Mouse (Mus musculus) heart, embryonic 15.5 days (tissue): ENCODE measurements at regions not wholly inside any gene's neighbourhood (a gene's known extent, or its start where the extent isn't known, plus 50 kb on each side); places are given as distances from the start of the nearest gene placed in this dataset.

Experiments used
- ATAC-seq: fragments of 200-750 bp; cut with Nextera tagmentation; replicated peaks from 2 replicates; pipeline ENCODE4 v1.8.0; 2017; ENCODE audit warnings: low read depth, moderate TSS enrichment; ENCODE audit not compliant: insufficient number of reproducible peaks, insufficient read depth, low FRiP score
- H3K27ac ChIP-seq: fragments of 300-500 bp; sonication (generic); 2 replicates; pipeline ENCODE4 v1.5.1; 2015; ENCODE audit warnings: mild to moderate bottlenecking, inconsistent platforms
- H3K27me3 ChIP-seq: fragments of 300-500 bp; sonication (generic); 2 replicates; pipeline ENCODE4 v1.6.1; 2015; ENCODE audit warnings: inconsistent platforms
- H3K36me3 ChIP-seq: fragments of 300-500 bp; sonication (generic); 2 replicates; pipeline ENCODE4 v1.6.1; 2015; ENCODE audit warnings: mild to moderate bottlenecking, inconsistent platforms
- H3K4me1 ChIP-seq: fragments of 300-500 bp; sonication (generic); replicated peaks from 2 replicates; pipeline ENCODE4 v1.6.1; 2015; ENCODE audit warnings: inconsistent platforms
- H3K4me2 ChIP-seq: fragments of 300-500 bp; sonication (generic); 2 replicates; pipeline ENCODE4 v1.6.1; 2015; ENCODE audit warnings: inconsistent platforms, mild to moderate bottlenecking, moderate library complexity
- H3K4me3 ChIP-seq: fragments of 300-500 bp; sonication (generic); 2 replicates; pipeline ENCODE4 v1.5.1; 2015; ENCODE audit warnings: mild to moderate bottlenecking, inconsistent platforms
- H3K9ac ChIP-seq: fragments of 300-500 bp; sonication (generic); 2 replicates; pipeline ENCODE4 v1.6.1; 2015; ENCODE audit warnings: mild to moderate bottlenecking, inconsistent platforms
- H3K9me3 ChIP-seq: fragments of 300-500 bp; sonication (generic); replicated peaks from 2 replicates; pipeline ENCODE4 v1.6.1; 2016; ENCODE audit warnings: inconsistent platforms
- WGBS: fragments of 180-500 bp; shearing (Covaris S2); methylation state at CpG from one replicate; pipeline ENCODE4 v1.1.7; 2015; ENCODE audit warnings: mixed read lengths; 5-methylcytosine and 5-hydroxymethylcytosine counted together

GRCm38 (mm10) chr8:56767034-56767433 is 216.1 kb downstream of the Fbxo8 start:
- H3K9ac ChIP-seq = no peak overlapping the region
- ATAC-seq = no peak
- no peak overlapping the region for H3K4me2 ChIP-seq
- H3K36me3 ChIP-seq = no peaks in the 10 kb centered on the region
- no peaks in the 10 kb centered on the region for H3K9me3 ChIP-seq
- H3K27me3 ChIP-seq = no peaks in the 10 kb centered on the region
- 65% methylated on average over 5 of the region's 5 CpGs for WGBS
- H3K4me1 ChIP-seq = no peaks in the 10 kb centered on the region
- no peak overlapping the region for H3K4me3 ChIP-seq
- H3K27ac ChIP-seq = no peak overlapping the region

DNA sequence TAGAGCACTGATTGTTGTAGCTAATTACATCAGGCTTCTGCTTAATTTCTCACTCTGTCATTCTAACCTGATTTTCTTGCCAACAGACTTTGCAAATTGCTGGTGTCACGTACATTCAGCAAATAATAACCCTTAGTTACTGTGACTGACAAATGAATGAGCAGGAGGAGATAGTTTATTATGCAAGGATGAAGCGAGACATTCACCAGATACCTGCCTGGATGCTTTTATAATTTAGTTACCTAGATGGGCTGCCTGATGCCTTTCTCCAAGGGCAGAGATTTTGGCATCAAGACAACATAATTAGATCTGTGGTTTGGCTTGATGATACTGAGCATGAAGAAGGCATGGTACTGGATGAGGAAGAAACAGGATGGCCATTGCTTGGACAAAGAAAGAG is 233.6 kb downstream of the Fbxo8 start:
- H3K9ac ChIP-seq = no peak overlapping the region
- no peak; the same call in 1 of the 2 replicates for ATAC-seq
- H3K36me3 ChIP-seq = no peaks in the 10 kb centered on the region
- H3K4me3 ChIP-seq = no peak overlapping the region
- H3K9me3 ChIP-seq = no peaks in the 10 kb centered on the region
- H3K27me3 ChIP-seq = no peaks in the 10 kb centered on the region
- H3K4me2 ChIP-seq = no peak overlapping the region
- no peak overlapping the region for H3K27ac ChIP-seq
- H3K4me1 ChIP-seq = peaks cover 3% of the 10 kb centered on the region; the same call in 1 of the 2 replicates
- 68% methylated on average over 2 of the region's 2 CpGs for WGBS

DNA sequence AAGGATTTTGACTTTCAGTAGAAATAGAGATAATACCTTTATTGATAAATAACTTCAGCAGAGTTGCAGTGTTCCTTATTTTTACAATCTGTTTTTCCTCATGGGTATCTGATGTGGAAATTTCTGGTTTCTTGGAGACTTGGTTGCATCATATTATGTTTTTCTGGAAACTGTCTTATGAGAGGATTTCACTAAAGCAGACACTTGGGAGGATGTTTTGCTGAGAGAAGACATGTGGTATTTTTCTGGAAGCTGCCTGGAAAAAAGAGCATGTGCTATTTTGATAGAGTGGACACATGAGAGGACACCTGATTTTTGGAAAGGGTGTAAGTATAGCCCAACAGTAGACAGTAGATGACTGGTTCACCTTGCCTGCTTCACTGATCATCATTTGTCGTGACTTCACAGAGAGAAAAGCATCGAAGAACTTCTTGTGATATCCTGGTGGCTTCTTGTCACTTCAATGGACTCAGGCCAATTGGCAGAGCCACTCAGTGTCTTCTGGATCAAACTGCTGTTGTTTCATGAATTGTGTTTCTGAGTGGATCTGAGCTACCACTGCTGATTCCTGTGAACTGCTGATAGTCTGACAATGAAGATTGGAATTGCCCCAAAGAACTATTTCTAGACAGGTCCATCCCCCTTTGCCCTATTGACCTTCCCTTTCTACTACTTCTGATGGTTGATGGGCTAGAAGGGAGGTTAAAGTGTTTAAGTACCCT is 238.8 kb downstream of the Fbxo8 start:
- Histone ChIP-seq H3K9me3 (no peaks in the 10 kb centered on the region), H3K4me3 (no peak overlapping the region), H3K4me2 (no peak overlapping the region), H3K27ac (no peak overlapping the region), H3K36me3 (no peaks in the 10 kb centered on the region), H3K9ac (no peak overlapping the region), H3K4me1 (peaks cover 3% of the 10 kb centered on the region; the same call in 1 of the 2 replicates), H3K27me3 (no peaks in the 10 kb centered on the region)
- ATAC-seq = no peak
- 53% methylated on average over 2 of the region's 2 CpGs for WGBS

DNA sequence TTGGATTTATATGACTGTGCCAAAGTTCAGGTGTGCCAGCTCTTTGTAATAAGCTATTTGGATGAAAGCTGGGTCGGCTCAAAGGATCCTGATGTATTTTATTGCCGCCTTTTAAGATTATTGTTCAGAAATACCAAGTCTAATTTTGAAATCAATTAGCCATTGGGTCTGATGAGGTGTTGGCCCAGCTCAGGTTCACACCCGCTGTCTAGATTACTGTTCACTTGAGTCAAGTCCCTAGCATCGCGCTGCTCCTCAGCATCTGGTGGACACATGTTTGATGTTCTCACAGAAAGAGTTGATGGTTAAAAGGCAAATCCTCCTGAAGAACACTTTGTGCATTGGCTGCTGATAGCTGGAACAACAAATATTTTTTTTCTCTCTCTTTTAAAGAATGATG is 281.8 kb downstream of the Fbxo8 start:
- H3K4me2 ChIP-seq = no peak overlapping the region
- H3K27ac ChIP-seq = no peak overlapping the region
- no peaks in the 10 kb centered on the region for H3K36me3 ChIP-seq
- H3K9ac ChIP-seq = no peak overlapping the region
- H3K27me3 ChIP-seq = no peaks in the 10 kb centered on the region
- ATAC-seq = no peak
- WGBS = 88% methylated on average over 5 of the region's 5 CpGs
- no peak overlapping the region for H3K4me3 ChIP-seq
- H3K4me1 ChIP-seq = peaks cover 6% of the 10 kb centered on the region; the same call in 1 of the 2 replicates
- no peaks in the 10 kb centered on the region for H3K9me3 ChIP-seq

DNA sequence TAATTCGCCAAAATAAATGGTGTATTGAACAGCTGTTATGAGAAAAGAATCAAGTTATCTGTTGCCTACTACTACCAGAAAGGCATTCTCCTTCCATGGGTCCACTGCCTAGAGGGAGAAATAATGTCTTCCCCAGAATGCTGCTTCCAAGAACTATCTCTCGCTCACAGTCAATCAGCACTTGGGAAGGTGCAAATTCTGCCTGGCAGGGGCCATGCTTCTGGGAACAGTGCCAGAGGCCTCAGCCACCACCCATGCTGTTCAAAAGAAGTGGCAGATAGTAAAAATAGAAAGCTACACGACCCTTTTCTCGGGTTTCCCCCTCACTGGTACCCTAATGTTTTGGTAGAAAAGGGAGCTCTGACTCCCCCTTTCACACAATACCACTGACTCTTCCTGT is 282.2 kb downstream of the Fbxo8 start:
- H3K27me3 ChIP-seq = no peaks in the 10 kb centered on the region
- no peaks in the 10 kb centered on the region for H3K36me3 ChIP-seq
- H3K27ac ChIP-seq = peak overlapping the region; percentile 63
- H3K9me3 ChIP-seq = no peaks in the 10 kb centered on the region
- 26% methylated on average over 4 of the region's 4 CpGs for WGBS
- H3K4me1 ChIP-seq = peaks cover 6% of the 10 kb centered on the region; the same call in 1 of the 2 replicates
- 0 out of 2 replicates have a peak overlapping the region, but pooled peaks have one; percentile 10 for H3K4me2 ChIP-seq
- no peak overlapping the region for H3K9ac ChIP-seq
- ATAC-seq = no peak
- no peak overlapping the region for H3K4me3 ChIP-seq

GRCm38 (mm10) chr8:56883449-56883848 is 332.6 kb downstream of the Fbxo8 start:
- no peak overlapping the region for H3K4me3 ChIP-seq
- H3K27me3 ChIP-seq = no peaks in the 10 kb centered on the region
- 10% methylated on average over 8 of the region's 8 CpGs for WGBS
- peak; percentile 84 for ATAC-seq
- peaks cover 10% of the 10 kb centered on the region; the same call in 1 of the 2 replicates for H3K4me1 ChIP-seq
- no peaks in the 10 kb centered on the region for H3K36me3 ChIP-seq
- peak overlapping the region; percentile 12; the same call in 1 of the 2 replicates for H3K9ac ChIP-seq
- peak overlapping the region; percentile 38 for H3K4me2 ChIP-seq
- peak overlapping the region; percentile 69 for H3K27ac ChIP-seq
- no peaks in the 10 kb centered on the region for H3K9me3 ChIP-seq

DNA sequence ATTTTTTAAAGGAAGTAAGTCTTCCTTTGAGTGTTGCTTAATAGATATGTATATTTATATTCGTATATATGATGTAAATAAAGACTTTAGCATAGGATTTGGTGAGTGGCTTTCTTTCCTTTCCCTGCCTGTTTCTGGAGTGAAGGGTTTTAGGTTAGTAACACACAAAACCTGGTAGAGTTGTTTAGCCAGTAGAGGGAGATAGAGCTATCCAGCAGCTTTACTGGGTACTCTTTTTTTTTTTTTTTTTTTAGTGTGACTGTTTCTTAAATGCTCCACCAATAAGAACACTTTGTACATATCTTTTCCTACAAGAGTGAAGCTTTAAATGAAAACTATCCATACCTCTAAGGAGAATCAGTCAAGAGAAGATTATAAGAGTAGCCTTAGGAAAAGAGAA is 333.3 kb downstream of the Fbxo8 start:
- H3K9me3 ChIP-seq = no peaks in the 10 kb centered on the region
- no peak overlapping the region for H3K9ac ChIP-seq
- peak overlapping the region; percentile 69 for H3K27ac ChIP-seq
- peaks cover 10% of the 10 kb centered on the region; the same call in 1 of the 2 replicates for H3K4me1 ChIP-seq
- ATAC-seq = no peak
- H3K4me2 ChIP-seq = peak overlapping the region; percentile 38
- no peaks in the 10 kb centered on the region for H3K36me3 ChIP-seq
- 3% methylated on average over 1 of the region's 1 CpGs for WGBS
- H3K4me3 ChIP-seq = no peak overlapping the region
- no peaks in the 10 kb centered on the region for H3K27me3 ChIP-seq

DNA sequence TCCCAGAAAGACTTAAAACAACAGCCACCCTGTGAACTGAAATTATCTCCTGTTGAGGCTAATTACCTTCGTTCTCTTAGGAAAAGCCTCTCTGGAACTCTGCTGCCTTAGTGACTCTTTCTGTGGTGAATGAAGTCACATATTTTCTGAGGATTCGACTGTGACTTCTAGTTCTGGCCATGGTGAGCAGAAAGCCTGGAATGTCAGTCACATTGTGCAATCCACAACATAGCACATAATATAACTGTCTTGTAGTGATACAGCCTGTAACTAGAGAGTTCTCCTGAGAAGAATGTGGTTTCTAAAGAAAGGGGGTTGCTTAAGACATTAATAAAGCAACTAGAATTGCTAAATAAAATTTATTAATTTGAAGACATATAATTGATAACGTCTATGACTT is 342.7 kb downstream of the Fbxo8 start:
- H3K9ac ChIP-seq = no peak overlapping the region
- H3K4me2 ChIP-seq = no peak overlapping the region
- ATAC-seq = no peak
- no peaks in the 10 kb centered on the region for H3K36me3 ChIP-seq
- no peaks in the 10 kb centered on the region for H3K27me3 ChIP-seq
- 37% methylated on average over 3 of the region's 3 CpGs for WGBS
- peaks cover 8% of the 10 kb centered on the region; the same call in 1 of the 2 replicates for H3K4me1 ChIP-seq
- H3K9me3 ChIP-seq = no peaks in the 10 kb centered on the region
- H3K4me3 ChIP-seq = no peak overlapping the region
- H3K27ac ChIP-seq = no peak overlapping the region

GRCm38 (mm10) chr8:56915362-56915761 is 364.5 kb downstream of the Fbxo8 start:
- WGBS = 73% methylated on average over 5 of the region's 5 CpGs
- ATAC-seq = no peak

GRCm38 (mm10) chr8:56915989-56916388 is 365.1 kb downstream of the Fbxo8 start:
- H3K27ac ChIP-seq = no peak overlapping the region
- H3K27me3 ChIP-seq = no peaks in the 10 kb centered on the region
- H3K9ac ChIP-seq = no peak overlapping the region
- H3K4me2 ChIP-seq = no peak overlapping the region
- no peaks in the 10 kb centered on the region for H3K9me3 ChIP-seq
- 85% methylated on average over 5 of the region's 5 CpGs for WGBS
- H3K4me3 ChIP-seq = no peak overlapping the region
- H3K36me3 ChIP-seq = no peaks in the 10 kb centered on the region
- no peaks in the 10 kb centered on the region for H3K4me1 ChIP-seq
- no peak for ATAC-seq

More at GRCm38 (mm10) chr8:56915362-56915761, 364.5 kb downstream of the Fbxo8 start:
- Histone ChIP-seq H3K4me3 (no peak overlapping the region), H3K4me1 (no peaks in the 10 kb centered on the region), H3K4me2 (no peak overlapping the region), H3K27ac (no peak overlapping the region), H3K9me3 (no peaks in the 10 kb centered on the region), H3K9ac (no peak overlapping the region), H3K27me3 (no peaks in the 10 kb centered on the region), H3K36me3 (no peaks in the 10 kb centered on the region)

GRCm38 (mm10) chr8:56924724-56925123 is 373.8 kb downstream of the Fbxo8 start:
- H3K36me3 ChIP-seq = no peaks in the 10 kb centered on the region
- H3K4me3 ChIP-seq = no peak overlapping the region
- no peak overlapping the region for H3K9ac ChIP-seq
- peak; percentile 64; the same call in 1 of the 2 replicates for ATAC-seq
- H3K4me1 ChIP-seq = peaks cover 14% of the 10 kb centered on the region
- WGBS = 5% methylated on average over 1 of the region's 1 CpGs
- no peaks in the 10 kb centered on the region for H3K9me3 ChIP-seq
- H3K27ac ChIP-seq = peak overlapping the region; percentile 44
- no peaks in the 10 kb centered on the region for H3K27me3 ChIP-seq
- no peak overlapping the region for H3K4me2 ChIP-seq

DNA sequence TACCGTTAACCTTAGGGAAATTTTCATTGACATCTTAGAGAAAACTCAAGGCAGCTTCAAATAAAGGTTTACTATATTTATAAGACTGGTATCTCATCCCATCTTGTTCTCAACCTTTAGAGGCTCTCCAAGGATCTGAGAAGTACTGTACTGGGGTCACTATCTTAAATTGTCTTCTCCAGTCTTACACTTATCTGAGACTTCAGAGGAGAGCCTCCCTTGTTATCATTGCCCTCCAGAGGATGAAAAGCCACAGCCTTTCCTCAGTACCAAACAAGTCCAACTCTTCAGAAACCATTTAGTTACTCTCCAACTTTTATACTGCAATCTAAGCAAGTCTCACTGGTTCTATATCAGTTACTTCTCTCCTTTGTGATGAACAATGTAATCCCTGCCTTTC is 376.3 kb downstream of the Fbxo8 start:
- H3K27ac ChIP-seq = no peak overlapping the region
- no peaks in the 10 kb centered on the region for H3K9me3 ChIP-seq
- no peak overlapping the region for H3K4me2 ChIP-seq
- no peak overlapping the region for H3K4me3 ChIP-seq
- H3K9ac ChIP-seq = no peak overlapping the region
- no peaks in the 10 kb centered on the region for H3K27me3 ChIP-seq
- ATAC-seq = no peak
- H3K36me3 ChIP-seq = no peaks in the 10 kb centered on the region
- peaks cover 23% of the 10 kb centered on the region for H3K4me1 ChIP-seq
- 76% methylated on average over 1 of the region's 1 CpGs for WGBS
